Mouse (Mus musculus) heart, embryonic 13.5 days (tissue): ENCODE data around the gene Chac1. TPM values are rescaled to one million over a fixed set of nuclear protein-coding genes. Genes with fewer than 3 reads are reported as not detected.

Experiments
- ATAC-seq: fragments of 200-750 bp; cut with Nextera tagmentation; 2 replicates; pipeline ENCODE4 v1.8.0; 2017; ENCODE audit warnings: moderate TSS enrichment; ENCODE audit not compliant: insufficient number of reproducible peaks, low FRiP score, low TSS enrichment; ENCODE audit errors: extremely low read depth
- H3K27ac ChIP-seq: fragments of 300-500 bp; sonication (generic); replicated peaks from 2 replicates; pipeline ENCODE4 v1.5.1; 2015; ENCODE audit warnings: moderate library complexity, mild to moderate bottlenecking, inconsistent platforms
- H3K27me3 ChIP-seq: fragments of 300-500 bp; sonication (generic); replicated peaks from 2 replicates; pipeline ENCODE4 v1.6.1; 2015; ENCODE audit warnings: mild to moderate bottlenecking, inconsistent platforms
- H3K36me3 ChIP-seq: fragments of 300-500 bp; sonication (generic); 2 replicates; pipeline ENCODE4 v1.6.1; 2015; ENCODE audit warnings: mild to moderate bottlenecking, inconsistent platforms
- H3K4me1 ChIP-seq: fragments of 300-500 bp; sonication (generic); 2 replicates; pipeline ENCODE4 v1.6.1; 2015; ENCODE audit warnings: inconsistent platforms
- H3K4me2 ChIP-seq: fragments of 300-500 bp; sonication (generic); 2 replicates; pipeline ENCODE4 v1.6.1; 2015; ENCODE audit warnings: inconsistent platforms, mild to moderate bottlenecking, moderate library complexity
- H3K4me3 ChIP-seq: fragments of 300-500 bp; sonication (generic); 2 replicates; pipeline ENCODE4 v1.5.1; 2015; ENCODE audit warnings: moderate library complexity, mild to moderate bottlenecking, inconsistent platforms
- H3K9ac ChIP-seq: fragments of 300-500 bp; sonication (generic); 2 replicates; pipeline ENCODE4 v1.6.1; 2015; ENCODE audit warnings: inconsistent platforms, mild to moderate bottlenecking, moderate library complexity
- H3K9me3 ChIP-seq: fragments of 300-500 bp; sonication (generic); 2 replicates; pipeline ENCODE4 v1.6.1; 2016; ENCODE audit warnings: inconsistent platforms
- WGBS: fragments of 180-500 bp; shearing (Covaris S2); methylation state at CpG from one replicate; pipeline ENCODE4 v1.1.7; 2015; ENCODE audit warnings: mixed read lengths; 5-methylcytosine and 5-hydroxymethylcytosine counted together
- polyA plus RNA-seq: library from polyadenylated mRNA; unstranded; fragments of >200 nt; fragmentation: Nextera tagmentation; extraction: Ambion mirVana; gene quantifications from 2 replicates; pipeline ENCODE4 v1.2.1, GENCODE M21; 2015

The Chac1 gene
- polyA plus RNA-seq, 1 experiment from 2014 or later = 0.35 TPM

DNA sequence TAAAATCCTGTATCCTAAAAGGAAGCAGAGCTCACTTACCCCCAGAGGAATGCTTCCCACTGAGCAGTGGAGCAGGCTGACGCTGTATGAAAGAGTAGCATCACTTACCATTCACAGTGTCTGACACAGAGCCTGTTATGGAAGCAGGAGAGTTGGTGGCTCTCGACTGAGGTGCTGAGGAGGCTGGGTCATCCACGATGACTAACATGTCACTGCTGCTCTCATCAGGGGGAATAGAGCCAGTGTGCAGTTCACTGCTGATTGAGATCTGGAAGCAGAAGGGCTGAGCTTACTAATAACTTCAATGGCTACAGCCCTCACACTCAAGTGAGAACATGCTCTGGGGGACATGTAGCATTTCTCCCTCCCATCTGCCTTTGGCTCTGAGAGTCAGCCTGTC, 28.4 kb downstream of the Chac1 start:
- Histone ChIP-seq H3K36me3 (peaks cover 96% of the 10 kb centered on the region), H3K9me3 (no peaks in the 10 kb centered on the region), H3K4me2 (no peak overlapping the region), H3K4me3 (no peak overlapping the region), H3K4me1 (no peaks in the 10 kb centered on the region), H3K27me3 (no peaks in the 10 kb centered on the region), H3K9ac (no peak overlapping the region), H3K27ac (no peak overlapping the region)
- ATAC-seq = no peak
- WGBS = 85% methylated on average over 3 of the region's 3 CpGs

DNA sequence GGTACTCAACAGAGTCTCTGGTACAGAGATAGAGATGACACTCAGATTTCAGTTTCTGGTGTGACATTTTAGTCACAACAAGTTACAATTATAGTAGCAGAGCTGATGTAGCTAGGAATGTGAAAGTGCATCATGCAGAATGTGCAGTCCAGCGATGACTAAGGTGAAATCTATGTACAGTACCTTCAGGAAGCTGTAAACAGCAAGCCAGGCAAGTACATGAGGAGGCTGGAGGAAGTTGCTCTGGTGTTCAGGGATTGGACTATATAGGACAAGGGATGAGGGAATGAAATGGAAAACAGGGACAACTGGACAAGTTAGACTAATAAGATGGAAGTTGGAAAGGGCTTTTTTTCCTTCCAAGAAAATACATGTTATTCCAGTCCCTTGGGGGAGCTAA, 37.2 kb downstream of the Chac1 start:
- H3K4me1 ChIP-seq = 0 out of 2 replicates have a peak, but pooled peaks cover 5% of the 10 kb centered on the region
- no peak overlapping the region for H3K4me3 ChIP-seq
- H3K36me3 ChIP-seq = peaks cover 73% of the 10 kb centered on the region
- ATAC-seq = no peak
- WGBS = 73% methylated on average over 1 of the region's 1 CpGs
- H3K9ac ChIP-seq = no peak overlapping the region
- no peak overlapping the region for H3K27ac ChIP-seq
- H3K27me3 ChIP-seq = no peaks in the 10 kb centered on the region
- no peaks in the 10 kb centered on the region for H3K9me3 ChIP-seq
- H3K4me2 ChIP-seq = no peak overlapping the region

DNA sequence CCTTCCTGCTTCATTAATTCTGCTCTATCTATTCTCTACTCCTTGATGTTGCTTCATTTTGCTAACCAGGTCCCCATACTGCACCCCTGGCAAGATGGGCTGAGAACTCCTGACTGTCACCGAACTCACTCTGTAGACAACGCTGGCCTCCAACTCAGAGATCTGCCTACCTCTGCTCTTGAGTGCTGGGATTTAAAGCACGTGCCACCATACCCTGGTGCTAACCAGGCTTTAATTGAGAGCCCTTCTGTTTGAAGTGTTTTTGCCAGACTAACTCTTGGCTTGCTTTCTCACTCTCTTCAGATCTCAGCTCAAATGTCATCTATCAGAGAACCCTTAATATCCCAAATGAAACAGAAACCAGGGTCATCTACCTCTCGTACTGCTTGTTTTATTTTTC, 39.0 kb downstream of the Chac1 start:
- 93% methylated on average over 4 of the region's 4 CpGs for WGBS
- Histone ChIP-seq H3K36me3 (peaks cover 77% of the 10 kb centered on the region), H3K4me3 (no peak overlapping the region), H3K27ac (no peak overlapping the region), H3K9ac (no peak overlapping the region), H3K9me3 (no peaks in the 10 kb centered on the region), H3K27me3 (no peaks in the 10 kb centered on the region), H3K4me2 (no peak overlapping the region), H3K4me1 (0 out of 2 replicates have a peak, but pooled peaks cover 5% of the 10 kb centered on the region)
- ATAC-seq = no peak

DNA sequence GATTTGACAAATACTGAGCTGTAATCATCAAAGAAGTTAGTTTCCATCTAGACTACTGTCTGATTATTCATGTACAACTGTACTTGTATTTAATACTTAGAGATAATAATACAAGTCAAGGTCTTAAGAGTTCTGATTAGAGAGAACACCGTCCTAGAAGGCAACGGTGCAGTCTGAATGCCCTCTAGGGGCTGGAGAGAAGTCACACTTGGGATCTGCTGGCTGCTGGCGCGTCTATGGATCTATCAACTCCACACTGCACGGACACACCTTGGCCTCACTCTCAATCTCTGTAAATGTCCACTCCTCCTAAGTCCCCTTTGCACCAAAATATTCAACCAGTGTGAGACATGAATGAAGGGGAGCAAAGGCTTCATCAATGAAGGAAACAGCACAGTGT, 47.2 kb downstream of the Chac1 start:
- no peak for ATAC-seq
- WGBS = 77% methylated on average over 5 of the region's 5 CpGs
- Histone ChIP-seq H3K9me3 (no peaks in the 10 kb centered on the region), H3K4me1 (no peaks in the 10 kb centered on the region), H3K4me2 (no peak overlapping the region), H3K9ac (no peak overlapping the region), H3K4me3 (no peak overlapping the region), H3K36me3 (peaks cover 76% of the 10 kb centered on the region), H3K27ac (no peak overlapping the region), H3K27me3 (no peaks in the 10 kb centered on the region)

DNA sequence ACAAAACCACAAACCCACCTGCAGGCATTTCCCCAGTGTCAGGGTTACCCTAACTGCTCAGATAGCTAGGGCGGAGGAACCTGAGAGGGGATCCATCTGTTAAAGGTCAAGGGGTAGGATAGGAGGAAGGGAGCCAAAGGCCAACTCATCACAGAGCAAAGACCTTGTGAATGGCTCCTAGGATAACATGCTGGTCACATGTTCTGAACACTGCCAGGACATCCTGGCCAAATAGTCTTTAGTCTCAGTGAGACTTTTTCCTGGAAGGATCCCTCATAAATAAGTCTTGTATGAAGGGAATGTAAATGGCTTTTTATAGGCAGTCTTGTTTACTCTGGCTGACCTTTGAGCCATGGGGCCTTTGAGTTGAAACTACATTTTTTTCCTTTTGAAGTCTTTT, 47.6 kb downstream of the Chac1 start:
- Histone ChIP-seq H3K4me3 (no peak overlapping the region), H3K9ac (no peak overlapping the region), H3K36me3 (peaks cover 75% of the 10 kb centered on the region), H3K27ac (no peak overlapping the region), H3K9me3 (no peaks in the 10 kb centered on the region), H3K27me3 (no peaks in the 10 kb centered on the region), H3K4me2 (no peak overlapping the region), H3K4me1 (no peaks in the 10 kb centered on the region)
- WGBS = 88% methylated on average over 1 of the region's 1 CpGs
- no peak for ATAC-seq

DNA sequence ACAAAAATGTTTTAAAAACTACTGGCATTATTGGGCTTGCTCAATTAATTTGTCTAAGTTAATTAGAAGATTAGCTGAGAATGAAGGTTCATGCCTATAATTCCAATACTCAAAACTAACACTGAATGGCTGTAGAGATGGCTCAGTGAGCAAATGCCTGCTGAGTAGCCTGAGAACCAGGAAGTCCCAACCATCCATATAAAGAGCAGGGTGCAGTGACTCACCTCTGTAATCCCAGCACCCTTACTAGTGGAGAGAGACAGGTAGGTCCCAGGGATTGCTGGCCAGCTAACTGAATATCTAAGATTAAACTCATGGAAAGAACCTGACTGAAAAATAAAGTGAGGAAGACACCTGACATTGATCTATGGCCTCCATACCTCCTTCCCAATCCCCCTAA, 48.3 kb downstream of the Chac1 start:
- Histone ChIP-seq H3K36me3 (peaks cover 74% of the 10 kb centered on the region), H3K4me1 (no peaks in the 10 kb centered on the region), H3K9ac (no peak overlapping the region), H3K4me2 (no peak overlapping the region), H3K9me3 (no peaks in the 10 kb centered on the region), H3K4me3 (no peak overlapping the region), H3K27ac (no peak overlapping the region), H3K27me3 (no peaks in the 10 kb centered on the region)
- ATAC-seq = no peak

Other genes with a start within 250 kb of the Chac1 start
- 30.7 and 31.1 TPM in 2 replicates for gene Rad51, start 238.4 kb upstream of the Chac1 start, polyA plus RNA-seq
- 23.3 and 26.6 TPM in 2 replicates for gene Rmdn3, start 194.2 kb upstream of the Chac1 start, polyA plus RNA-seq
- 5.3 and 7.9 TPM in 2 replicates for gene Gchfr, start 183.5 kb upstream of the Chac1 start, polyA plus RNA-seq
- 0.37 and 0.44 TPM in 2 replicates for gene Gm14137, start 176.7 kb upstream of the Chac1 start, polyA plus RNA-seq
- 29.5 and 35.0 TPM in 2 replicates for gene Zfyve19, start 142.6 kb upstream of the Chac1 start, polyA plus RNA-seq
- 11.3 and 11.9 TPM in 2 replicates for gene Dnajc17, start 142.4 kb upstream of the Chac1 start, polyA plus RNA-seq
- gene Ppp1r14d, start 121.3 kb upstream of the Chac1 start, polyA plus RNA-seq = not detected in 2 replicates
- 0.96 and 1.0 TPM in 2 replicates for gene Spint1, start 113.9 kb upstream of the Chac1 start, polyA plus RNA-seq
- gene Rhov, start 80.0 kb upstream of the Chac1 start, polyA plus RNA-seq = 0.14 and 0.60 TPM in 2 replicates
- 11.9 and 13.1 TPM in 2 replicates for gene Vps18, start 62.5 kb upstream of the Chac1 start, polyA plus RNA-seq
- 7.7 and 8.7 TPM in 2 replicates for gene Dll4, start 25.4 kb upstream of the Chac1 start, polyA plus RNA-seq
- 2.4 and 2.6 TPM in 2 replicates for gene Ino80, start 126.5 kb downstream of the Chac1 start, polyA plus RNA-seq
- gene Exd1, start 196.4 kb downstream of the Chac1 start, polyA plus RNA-seq = 0.13 and 0.20 TPM in 2 replicates
- 40.6 and 46.4 TPM in 2 replicates for gene Chp1, start 196.5 kb downstream of the Chac1 start, polyA plus RNA-seq